Mouse (Mus musculus) embryo, embryonic 10 days (tissue): ENCODE data around the gene Cyp4f39.

Experiments
- DNase-seq: peaks from one replicate; pipeline ENCODE4 v3.0.0-alpha.2; 2015; ENCODE audit warnings: low spot score

Cyp4f39 gene

DNA sequence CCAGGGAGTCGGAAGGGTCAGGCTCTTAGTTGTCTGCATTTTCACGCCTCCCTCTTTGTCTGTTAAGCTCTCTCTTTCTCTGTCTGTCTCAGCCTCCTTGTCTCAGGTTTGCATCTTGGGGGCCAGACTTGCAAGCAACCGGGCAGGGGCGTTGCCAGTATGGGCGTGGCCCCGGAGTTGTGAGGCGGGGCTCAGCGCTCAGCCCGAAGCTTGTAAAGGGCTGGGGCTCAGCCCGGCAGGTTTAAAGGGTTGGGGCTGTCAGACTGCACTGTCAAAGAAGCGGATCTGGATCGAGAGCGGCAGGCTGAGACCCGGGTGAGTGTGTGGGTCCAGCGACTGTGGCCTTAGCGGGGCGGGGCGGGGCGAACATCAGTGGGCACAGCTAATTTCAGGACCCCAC is at the start of gene Cyp4f39:
Cyp4f39 (plus strand) TSS at position 242 of the 400 bp plus-strand sequence.
- peak; percentile 64 for DNase-seq

DNA sequence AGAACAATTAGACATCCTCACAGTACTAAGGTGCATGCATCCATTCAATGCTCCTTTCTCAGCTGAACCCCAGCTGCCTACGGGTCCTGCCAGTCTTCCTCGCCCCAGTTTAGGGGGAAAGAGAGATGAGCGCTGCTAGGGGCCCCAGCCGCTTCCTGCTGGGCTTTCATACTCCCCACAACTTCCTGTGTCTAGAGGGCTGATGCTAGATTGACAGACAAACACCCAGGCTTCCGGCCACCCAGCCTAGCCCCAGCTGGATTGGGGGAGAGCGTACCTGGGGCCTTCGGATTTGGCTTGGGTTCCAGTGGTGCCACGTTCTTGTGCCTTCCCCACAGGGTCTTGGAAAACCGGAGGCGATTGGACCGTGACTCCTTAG is 49.8 kb upstream of the Cyp4f39 start:
- DNase-seq, result no peak

GRCm38 (mm10) chr17:32403417-32403816 is 49.1 kb upstream of the Cyp4f39 start, which contains the start of gene Rasal3:
Gene Rasal3, minus strand, starts transcription at chr17:32403583.
- DNase-seq, result no peak

- no peak for DNase-seq
Observed at GRCm38 (mm10) chr17:32411898-32412297, 40.6 kb upstream of the Cyp4f39 start.

GRCm38 (mm10) chr17:32415417-32416020 is 37.0 kb upstream of the Cyp4f39 start:
- no peak for DNase-seq

GRCm38 (mm10) chr17:32416771-32417170 is 35.8 kb upstream of the Cyp4f39 start:
- DNase-seq, result no peak

- no peak for DNase-seq
Observed at GRCm38 (mm10) chr17:32419989-32420388, 32.5 kb upstream of the Cyp4f39 start.

GRCm38 (mm10) chr17:32420781-32421180 is 31.7 kb upstream of the Cyp4f39 start:
- DNase-seq, result no peak

DNA sequence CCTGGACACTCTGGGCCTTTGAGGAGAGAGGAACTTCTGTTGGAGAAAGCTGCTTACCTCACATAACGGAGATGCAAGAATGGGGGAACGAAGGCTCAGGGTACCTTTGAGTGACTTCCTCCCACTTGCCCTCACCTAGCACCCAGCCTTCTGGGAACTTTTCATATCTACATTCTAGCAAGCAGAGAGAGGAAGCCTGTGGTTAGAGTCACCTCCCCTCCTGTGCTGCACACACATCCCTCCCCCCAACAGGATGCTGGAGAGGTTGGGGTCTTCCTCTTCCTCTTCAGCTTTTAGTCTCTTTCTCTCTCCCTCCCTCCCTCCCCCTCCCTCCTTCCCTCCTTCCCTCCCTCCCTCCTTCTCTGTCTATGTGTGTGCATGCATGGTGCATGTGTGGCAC is 28.5 kb upstream of the Cyp4f39 start, which contains the start of gene Pglyrp2:
Pglyrp2 (minus strand) TSS at position 134 of the 400 bp plus-strand sequence.
- no peak for DNase-seq

DNA sequence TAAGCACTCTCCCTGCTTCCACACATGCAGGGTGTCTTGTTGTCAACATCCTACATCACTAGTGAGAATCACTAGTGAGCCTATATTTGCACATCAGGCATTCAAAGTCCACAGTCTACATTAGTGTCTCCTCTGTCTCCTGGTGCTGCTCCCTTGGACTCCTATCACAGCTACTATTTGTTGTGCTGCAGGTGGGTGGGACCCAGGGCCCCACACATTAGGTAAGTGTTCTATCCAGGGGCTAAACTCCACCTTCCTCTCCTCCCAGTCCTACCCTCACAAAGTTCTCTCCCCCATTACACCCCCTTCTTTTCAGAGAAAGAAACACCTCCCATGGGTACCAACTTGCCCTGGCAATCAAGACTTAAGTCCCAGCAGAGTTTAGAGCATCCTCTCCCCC is 25.9 kb upstream of the Cyp4f39 start:
- DNase-seq, result no peak

DNA sequence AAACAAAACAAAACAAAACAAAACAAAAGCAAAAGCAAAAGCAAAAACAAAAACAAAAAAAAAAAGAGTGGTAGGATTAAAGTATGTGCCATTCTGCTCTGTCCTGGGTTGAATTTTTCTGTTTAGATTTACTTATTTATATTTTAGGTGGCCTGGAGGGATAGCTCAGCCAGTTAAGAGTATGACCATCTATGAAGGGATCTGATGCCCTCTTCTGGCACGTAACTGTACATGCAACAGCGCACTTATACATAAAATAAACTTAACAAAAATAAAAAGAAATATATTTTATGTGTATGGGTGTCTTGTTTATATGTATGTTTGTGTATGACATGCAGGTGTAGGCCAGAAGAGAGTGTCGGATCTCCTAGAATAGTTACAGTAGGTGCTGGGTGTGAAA is 20.6 kb upstream of the Cyp4f39 start:
- DNase-seq, result peak; percentile 54

- DNase-seq, result no peak
Observed at GRCm38 (mm10) chr17:32434324-32434723, 18.2 kb upstream of the Cyp4f39 start.

GRCm38 (mm10) chr17:32435151-32435550 is 17.4 kb upstream of the Cyp4f39 start:
- DNase-seq, result no peak

- no peak for DNase-seq
Observed at GRCm38 (mm10) chr17:32437106-32437505, 15.4 kb upstream of the Cyp4f39 start.

- no peak for DNase-seq
Observed at GRCm38 (mm10) chr17:32443245-32443644, 9.3 kb upstream of the Cyp4f39 start.

- DNase-seq, result no peak
Observed at GRCm38 (mm10) chr17:32445016-32445415, 7.5 kb upstream of the Cyp4f39 start.

DNA sequence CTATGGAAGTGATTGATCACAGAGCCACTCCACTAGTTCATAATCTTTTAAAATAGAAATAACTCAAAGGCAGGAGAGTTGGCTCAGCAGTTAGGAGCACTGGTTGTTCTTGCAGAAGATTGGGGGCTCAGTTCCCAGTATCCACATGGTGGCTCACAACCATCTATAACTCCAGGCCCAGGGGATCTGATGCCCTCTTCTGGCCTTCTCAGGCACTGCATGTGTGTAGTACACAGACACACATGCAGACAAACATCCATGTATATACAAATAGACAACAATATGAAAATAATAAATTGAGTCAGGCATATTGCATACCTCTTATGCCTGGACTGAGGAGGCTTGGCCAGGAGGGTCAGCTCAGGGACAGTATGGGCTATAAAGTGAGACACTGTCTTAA is 5.3 kb upstream of the Cyp4f39 start:
- DNase-seq, result no peak

- DNase-seq, result no peak
Observed at GRCm38 (mm10) chr17:32449042-32449441, 3.5 kb upstream of the Cyp4f39 start.

GRCm38 (mm10) chr17:32450844-32451537 is 1.5 kb upstream of the Cyp4f39 start:
- no peak for DNase-seq

DNA sequence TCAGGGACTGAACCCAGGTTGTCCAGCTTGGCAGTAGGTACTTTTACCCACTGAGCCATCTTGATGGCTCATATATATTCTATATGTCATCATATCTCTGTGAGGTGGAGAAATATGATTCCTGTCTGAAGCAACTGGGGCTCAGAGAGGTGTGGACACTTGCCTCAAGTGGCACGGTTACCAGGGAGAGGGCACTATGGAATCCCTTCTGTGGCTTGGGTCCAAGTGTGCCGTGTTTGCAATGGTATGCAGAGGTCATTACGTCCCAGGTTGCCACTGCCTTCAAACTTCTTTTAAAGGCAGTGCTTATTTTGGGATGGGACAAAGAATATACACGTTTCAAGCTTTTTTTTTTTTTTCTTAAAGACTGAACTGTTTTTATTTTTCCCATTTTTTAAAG is 1.7 kb downstream of the Cyp4f39 start:
- DNase-seq, result no peak

- no peak for DNase-seq
Observed at GRCm38 (mm10) chr17:32454997-32455396, 2.5 kb downstream of the Cyp4f39 start.

DNA sequence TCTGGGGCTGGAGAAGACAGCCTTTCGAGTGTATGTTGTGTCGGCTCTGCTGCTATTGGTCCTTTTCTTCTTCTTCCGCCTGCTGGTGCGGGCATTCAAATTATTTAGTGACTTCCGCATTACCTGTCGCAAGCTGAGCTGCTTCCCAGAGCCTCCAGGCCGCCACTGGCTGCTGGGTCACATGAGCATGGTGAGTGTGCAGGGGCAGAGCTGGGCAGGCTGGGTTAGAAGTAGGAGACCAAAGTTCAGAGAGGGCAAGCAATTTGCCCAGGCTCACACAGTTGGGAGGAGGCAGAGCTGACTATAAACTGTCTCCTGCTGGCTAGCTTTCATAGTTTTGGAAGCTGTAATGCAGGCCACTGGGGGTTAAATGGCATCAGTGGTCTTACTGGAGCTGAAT is 16.0 kb downstream of the Cyp4f39 start:
- no peak for DNase-seq

GRCm38 (mm10) chr17:32470795-32471194 is 18.3 kb downstream of the Cyp4f39 start:
- no peak for DNase-seq

- DNase-seq, result no peak
Observed at GRCm38 (mm10) chr17:32472176-32472575, 19.7 kb downstream of the Cyp4f39 start.
